Mouse (Mus musculus) adipocyte (in vitro differentiated cells): ENCODE data around the gene Rap1gap.
A peak's percentile ranks its signal among the peaks of the same experiment; 100 is the strongest.

Experiments
- DNase-seq: peaks from one replicate; pipeline ENCODE4 v3.0.0-alpha.2; 2016; ENCODE audit warnings: low spot score

The Rap1gap gene

DNA sequence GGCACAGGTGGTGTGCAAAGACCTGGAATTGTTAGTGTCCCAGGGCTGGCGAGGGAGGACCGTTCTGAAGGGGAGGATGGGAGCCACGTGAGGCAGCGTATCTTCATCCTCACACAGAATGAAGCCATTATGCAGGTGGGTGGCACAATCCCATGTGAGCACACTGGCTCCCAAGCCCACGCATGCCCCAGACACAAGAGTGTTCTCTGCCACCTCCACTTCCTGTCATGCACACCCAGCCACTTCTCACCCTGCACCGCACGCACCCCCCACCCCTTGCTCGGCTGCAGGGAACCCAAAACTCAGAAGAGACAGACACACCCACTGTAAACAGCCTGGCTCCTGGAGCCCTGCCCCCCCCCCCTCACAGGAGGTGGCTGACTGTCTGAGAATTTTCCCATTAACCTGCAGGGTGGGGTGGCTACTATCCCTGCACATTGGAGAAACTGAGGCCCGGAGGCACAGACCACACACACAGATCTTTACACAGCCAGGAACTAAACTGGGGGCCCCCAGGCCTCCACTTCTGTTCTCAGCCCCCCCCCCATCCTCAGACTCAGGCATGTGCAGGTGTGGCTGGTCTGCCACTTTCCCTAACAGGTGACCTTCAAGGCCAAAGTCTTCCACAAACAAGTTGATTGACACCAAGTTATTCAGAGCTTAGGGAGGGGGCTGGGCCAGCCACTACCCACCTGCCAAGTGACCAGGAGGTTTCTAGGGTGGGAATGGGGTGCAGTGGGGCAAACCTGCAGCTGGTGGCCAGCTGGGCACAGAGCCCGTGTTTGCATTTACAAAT, 27.8 kb downstream of the Rap1gap start:
- no peak for DNase-seq

DNA sequence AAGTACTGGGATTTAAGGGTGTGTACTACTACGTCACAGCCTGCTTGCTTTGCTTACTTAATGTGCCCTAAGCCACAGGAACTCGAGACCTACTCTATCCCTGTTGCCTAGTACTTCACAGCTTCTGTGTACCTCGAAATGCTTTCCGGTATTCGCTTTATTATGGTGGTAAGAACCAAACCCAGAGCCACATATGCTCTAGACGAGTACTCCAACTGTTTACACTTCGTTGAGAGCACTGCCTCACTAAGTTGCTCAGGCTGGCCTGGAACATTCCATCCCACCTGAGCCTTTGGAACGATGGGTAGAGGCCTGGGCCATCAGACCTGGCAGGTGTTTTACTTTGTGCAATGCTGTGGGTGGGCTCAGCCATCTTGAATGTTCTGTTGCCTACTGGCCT, 30.8 kb downstream of the Rap1gap start:
- no peak for DNase-seq

DNA sequence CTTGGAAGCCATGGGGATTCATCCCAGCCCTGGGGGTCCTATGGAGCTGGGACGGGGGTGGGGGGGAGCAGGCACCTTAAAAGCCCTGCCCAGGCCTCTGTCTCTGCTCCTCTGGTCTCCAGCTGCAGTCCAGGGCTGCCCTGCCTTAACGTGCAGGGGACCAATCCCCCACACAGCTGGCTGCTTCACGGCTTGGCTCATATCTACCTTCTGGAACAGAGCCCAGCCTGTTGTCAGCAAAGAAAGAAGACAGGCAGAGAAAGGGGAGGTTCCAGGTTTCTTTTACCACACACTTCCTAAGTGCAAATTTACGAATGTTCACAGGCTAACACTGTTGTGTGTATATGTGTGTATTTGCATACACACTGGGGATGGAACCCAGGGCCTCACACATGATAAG, 31.4 kb downstream of the Rap1gap start:
- DNase-seq: no peak

DNA sequence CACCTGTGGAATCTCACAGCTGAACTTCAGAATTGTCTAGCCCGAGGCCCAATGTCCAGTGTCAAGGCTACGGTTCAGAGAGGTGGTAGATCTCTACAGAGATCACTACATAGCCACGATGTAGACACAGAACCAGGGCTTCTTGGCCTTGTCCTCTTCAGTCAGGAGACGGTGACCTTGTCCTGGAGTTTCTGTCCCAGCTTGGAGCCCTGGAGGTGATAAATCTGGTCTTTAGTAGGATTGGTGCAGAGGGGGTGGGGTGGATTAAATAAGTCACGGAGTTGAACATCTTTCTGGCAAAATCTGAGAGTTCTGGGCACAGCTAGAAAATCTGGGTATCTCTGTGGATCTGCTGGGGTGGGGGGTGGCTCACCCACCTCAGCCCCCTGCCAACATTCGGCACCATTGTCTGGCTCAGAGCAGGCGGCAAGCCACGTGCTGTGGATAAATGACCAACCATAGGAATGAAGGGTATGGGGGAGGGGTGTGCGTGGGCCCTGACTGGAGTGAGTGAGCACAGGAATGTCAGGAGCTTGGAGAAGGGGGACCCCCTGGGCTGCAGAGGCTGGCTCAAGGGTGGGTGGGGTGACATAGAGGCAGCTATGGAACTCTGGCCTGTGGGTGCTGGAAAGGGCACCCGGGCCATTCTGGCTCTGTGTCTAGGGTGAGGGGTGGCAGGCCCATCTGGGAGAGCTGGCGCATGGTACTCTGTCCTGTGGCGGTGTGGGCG, 32.8 kb downstream of the Rap1gap start:
- no peak for DNase-seq

DNA sequence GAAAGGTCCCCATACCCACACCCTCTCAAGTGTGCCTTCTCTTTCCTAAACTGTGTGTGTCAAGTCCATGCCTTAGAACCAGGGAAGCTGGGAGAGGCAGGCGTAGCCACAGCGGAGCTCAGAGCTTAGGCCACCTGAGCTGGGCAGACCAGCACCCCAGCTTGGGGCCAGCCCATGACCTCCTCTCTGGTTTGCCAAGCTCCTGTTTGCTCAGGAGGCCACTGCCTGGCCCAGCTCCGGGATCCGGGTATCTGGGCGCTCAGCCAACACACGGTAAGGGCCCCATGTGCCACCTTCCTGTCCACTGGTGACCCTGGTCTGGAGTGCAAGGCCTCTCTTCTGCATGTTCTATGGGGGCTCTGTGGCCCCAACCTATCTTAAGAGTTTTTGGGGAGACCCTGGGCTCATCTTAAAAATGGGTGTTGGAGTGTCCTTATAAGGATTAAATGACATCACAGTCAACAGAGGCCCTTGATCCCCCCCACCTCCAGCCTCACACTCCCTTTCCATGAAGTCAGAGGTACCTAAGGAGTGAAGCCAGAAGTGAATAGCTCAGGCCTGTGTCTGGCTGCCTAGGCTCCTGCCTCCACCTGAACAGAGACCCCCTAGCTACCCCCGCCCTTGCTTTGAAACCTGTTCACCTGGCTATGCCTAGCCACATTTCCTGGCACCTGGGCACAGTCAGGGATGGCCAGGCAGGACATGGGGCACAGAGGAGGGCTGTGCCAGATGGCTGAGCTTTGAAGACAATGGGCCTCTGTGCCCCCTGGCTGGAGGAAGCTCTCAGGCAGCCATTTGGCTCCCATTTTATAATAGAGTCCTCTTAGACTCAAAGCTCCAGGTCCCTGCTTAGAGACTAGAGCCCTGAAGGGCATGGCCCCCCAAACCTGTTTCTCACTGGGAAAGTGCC, 33.8 kb downstream of the Rap1gap start:
- no peak for DNase-seq

DNA sequence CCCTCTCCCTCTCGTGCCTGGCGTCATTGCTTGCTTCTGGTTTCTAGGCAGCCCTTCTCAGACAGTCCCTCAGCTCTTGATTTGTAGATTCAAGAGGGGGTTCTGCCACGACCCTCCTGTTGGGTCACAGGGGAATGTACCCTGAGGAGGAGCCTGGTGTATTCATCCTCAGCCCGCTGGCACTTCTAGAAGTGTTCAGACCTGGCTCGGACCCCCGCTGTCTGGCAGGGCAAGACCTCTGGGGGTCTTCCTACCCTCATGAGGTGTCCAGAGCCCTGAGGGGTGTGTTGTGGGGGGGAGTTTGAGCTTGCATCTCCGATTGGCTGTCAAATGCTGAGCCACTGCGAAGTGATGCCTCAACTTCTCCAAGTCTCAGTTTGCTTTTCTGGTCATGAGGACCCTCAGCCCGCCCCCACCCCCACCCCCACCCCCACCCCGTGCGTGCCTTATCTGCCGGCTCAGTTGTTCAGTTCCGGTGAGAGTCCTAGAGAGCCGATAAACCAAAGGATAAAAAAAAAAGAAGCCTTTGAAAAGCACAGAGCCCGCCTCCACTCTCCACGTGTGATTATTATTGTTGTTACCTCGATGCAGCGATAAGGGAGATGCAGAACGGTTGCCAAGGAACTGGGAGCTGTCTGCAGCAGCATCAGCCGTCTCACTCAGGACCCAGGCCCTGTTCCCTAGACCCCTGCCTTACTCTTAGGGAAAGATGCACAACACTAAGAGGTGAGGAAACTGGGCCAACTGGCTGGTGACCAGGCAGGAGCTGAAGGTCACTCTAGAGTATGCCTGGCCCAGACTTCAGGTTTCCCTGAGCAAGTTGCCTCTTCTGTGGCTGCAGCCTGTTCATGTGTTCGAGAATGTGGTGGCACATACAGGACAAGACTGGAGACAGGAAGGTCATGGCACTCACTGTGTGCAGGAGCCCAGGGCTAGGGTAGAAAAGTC, 35.0 kb downstream of the Rap1gap start:
- no peak for DNase-seq

DNA sequence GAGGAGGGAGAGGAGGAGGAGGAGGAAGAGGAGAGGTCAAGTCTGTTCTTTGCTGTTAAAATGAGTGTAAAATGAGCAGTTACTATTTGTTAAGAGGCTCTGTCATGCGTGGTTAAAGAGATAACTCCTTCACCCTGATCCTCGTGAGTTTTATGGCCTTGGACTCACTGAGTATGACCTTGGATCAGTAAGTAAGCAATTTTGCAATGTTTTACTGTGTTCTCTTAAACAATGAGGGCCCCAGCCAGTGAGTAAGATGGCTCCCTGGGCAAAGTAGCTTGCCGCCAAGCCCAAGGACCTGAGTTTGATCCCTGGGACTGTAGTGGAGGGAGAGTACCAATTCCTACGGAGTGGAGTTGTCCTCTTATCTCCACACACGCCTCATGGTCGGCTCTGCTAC, 36.4 kb downstream of the Rap1gap start:
- no peak for DNase-seq

DNA sequence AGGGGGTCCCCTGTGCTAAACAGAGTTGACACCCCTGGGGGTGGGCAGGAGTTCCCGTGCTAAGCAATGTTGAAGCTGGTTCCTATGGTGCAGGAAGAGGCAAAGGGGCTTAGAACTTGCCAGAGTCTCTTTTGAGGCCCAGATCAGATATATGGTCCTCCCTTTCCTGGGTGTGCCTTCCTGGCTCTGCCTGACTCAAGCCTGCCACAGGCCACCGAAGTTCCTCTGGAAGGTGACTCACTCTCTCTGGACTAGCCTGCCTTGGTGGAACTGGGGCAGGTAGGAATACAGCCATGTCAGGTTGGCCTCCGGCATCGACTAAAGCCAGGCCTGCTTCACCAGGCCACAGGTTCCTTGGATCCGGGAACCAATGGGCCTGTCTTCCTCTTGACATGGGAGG, 38.6 kb downstream of the Rap1gap start:
- no peak for DNase-seq

DNA sequence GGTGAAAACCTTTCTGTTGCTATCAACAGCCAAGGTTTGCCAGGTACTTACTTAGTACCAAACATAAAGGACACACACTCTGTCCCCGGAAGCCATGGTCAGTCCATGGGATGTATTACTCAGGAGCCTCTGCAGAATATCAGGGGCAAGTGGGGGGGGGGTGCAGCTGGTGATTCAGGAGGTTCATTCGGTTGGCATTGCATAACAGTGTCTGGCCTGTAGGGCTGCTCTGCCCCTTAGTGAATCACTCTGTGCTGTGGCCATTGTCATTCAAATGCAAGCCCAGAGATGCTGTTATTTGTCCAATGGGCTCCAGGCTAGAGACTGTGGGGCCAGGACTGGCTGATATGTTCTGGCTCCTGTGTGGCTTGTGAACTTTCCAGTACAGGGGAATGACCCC, 40.0 kb downstream of the Rap1gap start:
- DNase-seq: no peak

DNA sequence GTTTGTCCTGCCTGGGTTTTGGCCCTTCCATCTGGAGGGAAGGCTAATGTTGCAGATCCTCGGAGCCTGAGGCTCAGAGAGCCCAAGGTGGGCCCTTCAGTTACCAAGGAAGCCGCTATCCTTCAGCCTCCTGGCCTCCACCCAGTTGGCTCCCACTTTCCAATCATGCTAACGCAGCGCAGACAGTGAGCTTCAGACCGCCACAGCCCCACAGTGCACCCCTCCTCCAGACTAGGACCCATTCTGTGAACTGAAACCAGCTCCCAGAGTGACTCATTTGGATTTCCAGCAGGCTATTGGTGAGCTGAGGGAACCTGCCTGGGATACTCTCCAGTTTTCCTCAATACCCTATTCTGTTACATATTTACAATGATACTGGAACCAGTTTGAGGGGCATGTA, 40.9 kb downstream of the Rap1gap start:
- DNase-seq: no peak

DNA sequence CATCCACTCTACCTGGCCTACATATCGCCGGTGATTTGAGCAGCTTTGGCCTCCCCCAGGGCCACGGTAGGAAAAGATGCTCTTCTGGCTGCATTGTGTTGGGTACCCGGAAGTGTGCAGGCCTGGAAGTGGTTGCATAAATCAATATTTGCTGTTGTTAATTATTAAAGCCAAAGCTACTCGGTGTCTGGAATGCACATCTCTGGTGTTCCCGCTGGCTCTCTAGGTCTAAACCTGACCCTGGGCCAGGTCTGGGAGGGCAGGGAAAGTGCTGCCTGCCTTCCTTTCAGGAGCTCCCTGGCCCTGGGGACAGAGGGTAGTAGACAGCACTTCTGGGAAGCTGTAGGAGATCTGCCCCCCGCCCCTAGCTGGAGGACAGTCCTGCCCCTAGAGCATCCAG, 42.0 kb downstream of the Rap1gap start:
- DNase-seq: no peak

DNA sequence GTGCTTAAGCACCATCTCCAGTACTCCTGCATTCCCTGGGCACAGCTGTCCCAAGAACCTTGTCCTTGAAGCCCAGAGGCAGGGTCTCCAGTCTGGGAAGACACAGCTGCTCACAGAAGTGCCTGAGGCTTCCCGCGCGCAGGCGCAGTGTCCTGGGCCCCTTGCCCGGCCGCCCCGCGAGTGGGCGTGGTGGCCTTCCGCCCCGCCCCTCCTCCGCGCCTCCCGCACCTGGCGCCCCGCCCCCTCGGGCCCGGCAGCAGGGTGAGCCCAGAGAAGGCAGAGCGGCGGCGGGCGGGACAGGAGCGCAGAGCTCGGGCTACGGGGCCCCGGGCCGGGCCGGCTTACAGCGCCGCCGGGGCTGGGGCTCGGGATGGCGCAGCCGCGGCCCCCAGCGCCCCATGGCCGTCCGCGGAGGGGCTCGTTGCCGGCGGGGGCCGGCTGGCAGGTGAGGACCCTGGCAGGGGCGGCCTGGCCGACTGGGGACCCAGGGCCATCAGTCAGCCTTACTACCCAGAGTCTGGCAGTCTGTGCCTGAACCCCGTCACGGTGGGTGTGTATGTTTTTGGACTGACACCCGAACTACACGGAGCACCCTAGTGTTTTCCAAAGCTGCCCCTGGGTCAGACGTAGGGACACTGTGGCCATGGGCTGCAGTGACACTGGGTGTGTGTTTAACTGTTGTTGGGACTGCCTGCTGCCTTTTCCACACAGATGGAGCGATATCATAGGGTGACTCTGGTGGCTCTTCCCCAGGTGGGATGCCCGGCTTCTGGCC, 42.9 kb downstream of the Rap1gap start:
- DNase-seq: peak; percentile 68

DNA sequence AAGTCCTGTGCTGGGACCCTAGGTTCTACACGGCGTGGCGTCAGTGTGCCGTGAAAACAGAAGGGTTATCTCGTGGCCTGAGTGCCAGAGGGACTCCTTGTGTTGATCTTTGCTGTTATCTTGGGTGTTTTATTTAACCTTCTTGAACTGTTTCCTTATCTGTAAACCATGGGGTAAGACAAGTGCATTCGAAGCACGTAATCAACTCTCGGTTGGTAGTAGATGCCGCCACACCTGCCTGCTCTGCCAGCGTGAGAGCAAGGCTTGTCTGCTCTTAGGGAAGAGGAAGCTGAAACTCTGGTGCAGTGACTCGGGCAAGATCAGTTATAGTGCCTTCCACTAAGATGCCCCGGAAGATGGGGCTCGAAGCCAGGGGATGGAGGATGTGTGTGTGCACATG, 48.4 kb downstream of the Rap1gap start:
- DNase-seq: no peak

DNA sequence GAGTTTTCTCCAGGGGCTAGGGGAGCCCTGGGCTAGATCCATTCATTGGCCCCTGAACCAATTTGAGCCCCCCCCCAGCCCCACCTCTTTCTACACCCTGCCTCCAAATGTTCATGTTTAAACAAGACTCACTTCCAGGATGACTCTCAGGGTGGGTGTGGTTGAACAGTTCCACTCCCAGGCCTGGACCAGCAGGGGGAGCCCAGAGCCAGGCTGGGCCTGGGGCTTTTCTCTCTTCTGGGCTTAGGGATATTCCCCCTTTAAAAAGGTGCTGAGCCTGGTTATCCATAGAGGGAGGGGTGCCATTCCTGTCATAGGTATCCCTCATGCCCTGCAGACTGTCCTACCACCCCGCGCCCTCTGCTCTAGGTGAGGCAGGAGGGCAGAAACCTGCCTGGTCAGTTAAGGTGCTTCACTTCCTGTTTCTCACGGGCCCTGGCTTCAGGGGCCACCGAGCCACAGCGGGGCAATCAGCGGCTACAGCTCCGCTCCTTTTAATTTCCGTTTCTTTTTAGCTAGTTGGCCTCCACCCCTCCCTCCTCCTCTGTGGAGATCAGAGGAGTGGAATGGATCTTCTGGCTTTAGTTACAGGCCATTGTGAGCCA, 49.6 kb downstream of the Rap1gap start:
- no peak for DNase-seq

DNA sequence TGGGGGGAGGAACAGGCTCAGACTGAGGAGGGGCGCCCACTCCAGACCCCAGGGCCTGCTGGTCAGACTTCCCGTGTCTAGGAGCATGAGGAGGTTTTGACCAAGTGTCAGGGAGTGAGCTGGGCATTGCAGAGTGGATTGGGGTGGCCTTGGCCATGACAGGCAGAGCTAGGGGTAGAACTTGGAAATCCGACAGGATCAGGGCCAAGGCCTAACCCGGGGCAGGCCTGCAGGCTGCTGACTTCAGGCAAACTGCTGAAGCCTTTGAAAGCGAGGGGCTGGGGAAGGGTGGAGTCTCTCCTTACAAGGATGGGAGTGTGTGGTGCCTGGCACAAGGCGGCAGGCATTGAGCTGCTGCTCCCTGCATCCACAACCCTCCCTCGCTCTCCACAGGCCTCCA, 52.5 kb downstream of the Rap1gap start:
- no peak for DNase-seq

DNA sequence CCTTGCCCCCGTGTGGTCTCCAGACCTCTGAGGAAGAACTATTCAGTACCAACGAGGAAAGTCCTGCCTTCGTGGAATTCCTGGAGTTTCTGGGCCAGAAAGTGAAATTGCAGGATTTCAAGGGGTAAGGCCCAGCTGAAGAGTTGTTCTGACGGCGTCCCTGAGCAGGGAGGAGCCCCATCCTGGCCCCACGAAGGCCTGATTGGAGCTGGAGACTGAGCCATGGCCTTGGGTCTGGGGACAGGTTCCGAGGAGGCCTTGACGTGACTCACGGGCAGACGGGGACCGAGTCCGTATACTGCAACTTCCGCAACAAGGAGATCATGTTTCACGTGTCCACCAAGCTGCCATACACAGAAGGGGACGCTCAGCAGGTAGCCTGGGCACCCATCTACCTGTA, 53.1 kb downstream of the Rap1gap start:
- DNase-seq: no peak

DNA sequence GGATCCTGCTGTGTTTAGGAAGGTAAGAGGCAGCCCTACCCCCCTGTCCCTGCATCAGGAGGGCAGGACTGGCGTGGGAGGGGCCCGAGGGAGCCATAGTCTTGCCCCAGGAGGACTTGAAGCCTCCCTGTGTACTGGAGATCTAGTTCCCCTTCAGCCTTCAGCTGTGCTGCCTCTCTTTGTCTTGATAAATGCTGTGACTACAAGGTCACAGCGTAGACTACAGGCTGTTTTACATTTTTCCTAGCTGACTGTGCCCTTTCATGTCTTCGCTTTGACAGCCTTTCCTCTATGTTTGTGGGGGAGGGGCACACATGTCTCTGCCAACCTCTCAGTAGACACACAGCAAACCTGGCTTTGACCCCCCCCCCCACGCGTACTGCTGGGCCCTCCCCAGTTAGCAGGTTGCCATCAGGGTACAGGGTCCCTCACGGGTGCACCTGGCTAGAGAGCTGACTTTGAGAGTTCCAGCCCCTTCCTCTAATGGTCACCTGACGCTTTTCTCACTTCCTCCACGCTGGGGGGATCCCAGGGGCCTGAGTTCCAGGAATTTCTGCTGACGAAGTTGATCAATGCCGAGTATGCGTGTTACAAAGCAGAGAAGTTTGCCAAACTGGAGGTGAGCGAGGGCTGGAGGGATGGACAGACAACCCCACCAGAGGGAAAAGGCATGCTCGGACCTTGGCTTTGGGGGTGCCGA, 55.0 kb downstream of the Rap1gap start:
- no peak for DNase-seq

DNA sequence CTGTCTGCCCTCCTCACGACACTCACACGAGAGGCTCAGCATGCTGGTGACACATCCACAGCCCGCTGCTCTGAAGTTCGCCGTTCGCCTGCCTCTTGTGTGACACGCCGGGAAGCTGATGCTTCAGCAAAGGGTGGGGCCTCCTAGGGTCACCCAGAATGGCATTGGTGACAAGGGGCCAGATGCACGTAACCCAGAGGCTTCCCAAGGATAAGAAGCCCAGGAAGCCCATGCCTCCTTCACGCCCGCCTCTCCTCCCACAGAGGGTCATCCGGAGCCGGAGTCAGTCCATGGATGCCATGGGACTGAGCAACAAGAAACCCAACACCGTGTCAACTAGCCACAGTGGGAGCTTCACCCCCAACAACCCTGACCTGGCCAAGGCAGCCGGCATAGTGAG, 57.0 kb downstream of the Rap1gap start:
- no peak for DNase-seq

DNA sequence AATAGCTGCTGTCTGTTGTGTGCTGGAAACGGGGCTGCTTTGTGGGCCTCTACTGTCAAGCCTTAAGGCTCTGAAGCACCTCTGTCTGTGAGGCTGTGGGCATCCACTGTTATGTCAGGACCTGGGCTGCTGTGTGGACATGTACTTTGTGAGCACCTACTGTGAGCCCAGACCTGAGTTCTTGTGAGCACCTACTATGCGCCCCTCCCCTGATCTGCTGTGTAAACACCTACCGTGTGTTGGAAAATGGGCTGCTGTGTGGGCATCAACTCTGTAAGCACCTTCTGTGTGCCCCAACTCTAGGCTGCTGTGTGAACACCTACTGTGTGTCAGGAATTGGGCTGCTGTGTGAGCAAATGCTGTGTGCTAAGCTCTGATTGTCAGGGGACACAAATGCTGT, 57.7 kb downstream of the Rap1gap start:
- no peak for DNase-seq
